Mouse (Mus musculus) neutrophil, adult 5-6 weeks (primary cell): Measurements from ENCODE around the gene Tmtc2. TPM values are rescaled to one million over a fixed set of nuclear protein-coding genes. Genes with fewer than 3 reads are reported as not detected.
A peak's percentile ranks its signal among the peaks of the same experiment; 100 is the strongest.

Experiments
- ATAC-seq: fragments of 151-379, 151-347 bp; 2 replicates; pipeline ENCODE4 v1.8.0; 2017; ENCODE audit warnings: mild to moderate bottlenecking, moderate TSS enrichment; ENCODE audit not compliant: insufficient number of reproducible peaks, poor library complexity, low FRiP score, severe bottlenecking; ENCODE audit errors: extremely low read depth
- total RNA-seq: library from RNA; stranded (forward); fragments of 200-1000 nt; gene quantifications from 2 replicates; pipeline ENCODE4 v1.2.3, GENCODE M21; 2017

Gene Tmtc2
- total RNA-seq, result not detected in 2 replicates

- ATAC-seq, result peak; percentile 47
Measured at GRCm38 (mm10) chr10:105573908-105574694, at the start of gene Tmtc2. Tmtc2 (minus strand) TSS chr10:105574451.

- ATAC-seq, result no peak
Measured at GRCm38 (mm10) chr10:105612117-105612516, 37.9 kb upstream of the Tmtc2 start.

GRCm38 (mm10) chr10:105598826-105599225 is 24.6 kb upstream of the Tmtc2 start:
- ATAC-seq, result no peak

- ATAC-seq, result no peak
Measured at GRCm38 (mm10) chr10:105597226-105597625, 23.0 kb upstream of the Tmtc2 start.

- no peak for ATAC-seq
Measured at GRCm38 (mm10) chr10:105595480-105596102, 21.3 kb upstream of the Tmtc2 start.

- ATAC-seq, result no peak
Measured at GRCm38 (mm10) chr10:105588141-105588540, 13.9 kb upstream of the Tmtc2 start.

GRCm38 (mm10) chr10:105579318-105579717 is 5.1 kb upstream of the Tmtc2 start:
- no peak for ATAC-seq

- ATAC-seq, result no peak
Measured at GRCm38 (mm10) chr10:105578291-105578845, 4.1 kb upstream of the Tmtc2 start.

- peak; percentile 83 for ATAC-seq
Measured at GRCm38 (mm10) chr10:105574695-105575660, 727 bp upstream of the Tmtc2 start.

GRCm38 (mm10) chr10:105573306-105573907 is 844 bp downstream of the Tmtc2 start:
- no peak for ATAC-seq

GRCm38 (mm10) chr10:105572829-105573228 is 1.4 kb downstream of the Tmtc2 start:
- no peak for ATAC-seq

- ATAC-seq, result no peak
Measured at GRCm38 (mm10) chr10:105572301-105572700, 1.9 kb downstream of the Tmtc2 start.

GRCm38 (mm10) chr10:105571831-105572230 is 2.4 kb downstream of the Tmtc2 start:
- ATAC-seq, result no peak

GRCm38 (mm10) chr10:105571019-105571418 is 3.2 kb downstream of the Tmtc2 start:
- no peak for ATAC-seq

GRCm38 (mm10) chr10:105569573-105569972 is 4.7 kb downstream of the Tmtc2 start:
- ATAC-seq, result no peak

- no peak for ATAC-seq
Measured at GRCm38 (mm10) chr10:105567825-105568531, 6.3 kb downstream of the Tmtc2 start.

- ATAC-seq, result no peak
Measured at GRCm38 (mm10) chr10:105561548-105561947, 12.7 kb downstream of the Tmtc2 start.

- no peak for ATAC-seq
Measured at GRCm38 (mm10) chr10:105557581-105557980, 16.7 kb downstream of the Tmtc2 start.
